Mouse (Mus musculus): Measurements from ENCODE around the gene Slc17a7. TPM values are rescaled to one million over a fixed set of nuclear protein-coding genes. Genes with fewer than 3 reads are reported as not detected.

Slc17a7 gene
- polyA plus RNA-seq, 1 experiment from 2014 or later, result 0.37 TPM

GRCm38 (mm10) chr7:45135370-45135769 is 28.4 kb upstream of the Slc17a7 start:
- H3K36me3 ChIP-seq, result no peaks in the 10 kb centered on the region
- no peak overlapping the region for H3K27ac ChIP-seq (replicated peaks)
- no peaks in the 10 kb centered on the region for H3K9me3 ChIP-seq (replicated peaks)
- 76% methylated on average over 3 of the region's 3 CpGs for WGBS
- H3K27me3 ChIP-seq (replicated peaks), result peaks cover 14% of the 10 kb centered on the region; the same call in 1 of the 2 replicates
- peak overlapping the region; percentile 83 for H3K4me2 ChIP-seq
- H3K9ac ChIP-seq (replicated peaks), result no peak overlapping the region
- peak overlapping the region; percentile 52 for H3K4me3 ChIP-seq (replicated peaks)
- ATAC-seq (ENCODE audit: low FRiP score), result no peak
- H3K4me1 ChIP-seq, result peaks cover 11% of the 10 kb centered on the region

- Histone ChIP-seq H3K27ac (replicated peaks) (peak within 1 kb of the TSS; percentile 56; the same call in 1 of the 2 replicates), H3K4me1 (peaks cover 11% of the 10 kb centered on the region), H3K9me3 (replicated peaks) (no peaks in the 10 kb centered on the region), H3K36me3 (no peaks in the 10 kb centered on the region), H3K4me3 (replicated peaks) (peak within 1 kb of the TSS; percentile 52), H3K27me3 (replicated peaks) (peaks cover 14% of the 10 kb centered on the region; the same call in 1 of the 2 replicates), H3K4me2 (peak within 1 kb of the TSS; percentile 83), H3K9ac (replicated peaks) (peak within 1 kb of the TSS; percentile 61)
- WGBS, result 4% methylated on average over 29 of the region's 29 CpGs
- ATAC-seq (ENCODE audit: low FRiP score), result peak; percentile 85
Observed at GRCm38 (mm10) chr7:45135993-45136567, 27.7 kb upstream of the Slc17a7 start, which contains the start of the genes Gm45713 and Flt3l. Gene Gm45713, minus strand, starts transcription at chr7:45136231. Gene Flt3l, minus strand, starts transcription at chr7:45136432.

- Histone ChIP-seq H3K4me3 (replicated peaks) (no peak overlapping the region), H3K36me3 (no peaks in the 10 kb centered on the region), H3K9me3 (replicated peaks) (no peaks in the 10 kb centered on the region), H3K4me1 (peaks cover 11% of the 10 kb centered on the region), H3K9ac (replicated peaks) (no peak overlapping the region), H3K27ac (replicated peaks) (no peak overlapping the region), H3K27me3 (replicated peaks) (peaks cover 14% of the 10 kb centered on the region; the same call in 1 of the 2 replicates), H3K4me2 (no peak overlapping the region)
- WGBS, result 84% methylated on average over 12 of the region's 12 CpGs
- no peak for ATAC-seq (ENCODE audit: low FRiP score)
Observed at GRCm38 (mm10) chr7:45137171-45138006, 26.4 kb upstream of the Slc17a7 start.

GRCm38 (mm10) chr7:45138403-45138802 is 25.3 kb upstream of the Slc17a7 start:
- H3K27me3 ChIP-seq (replicated peaks), result peaks cover 14% of the 10 kb centered on the region; the same call in 1 of the 2 replicates
- 89% methylated on average over 1 of the region's 1 CpGs for WGBS
- no peak overlapping the region for H3K4me2 ChIP-seq
- H3K27ac ChIP-seq (replicated peaks), result no peak overlapping the region
- no peak overlapping the region for H3K9ac ChIP-seq (replicated peaks)
- no peaks in the 10 kb centered on the region for H3K9me3 ChIP-seq (replicated peaks)
- ATAC-seq (ENCODE audit: low FRiP score), result no peak
- H3K4me3 ChIP-seq (replicated peaks), result no peak overlapping the region
- peaks cover 11% of the 10 kb centered on the region for H3K4me1 ChIP-seq
- no peaks in the 10 kb centered on the region for H3K36me3 ChIP-seq

GRCm38 (mm10) chr7:45139904-45140723 is 23.6 kb upstream of the Slc17a7 start:
- ATAC-seq (ENCODE audit: low FRiP score), result no peak
- Histone ChIP-seq H3K4me1 (peaks cover 11% of the 10 kb centered on the region), H3K4me2 (no peak overlapping the region), H3K27me3 (replicated peaks) (peaks cover 5% of the 10 kb centered on the region; the same call in 1 of the 2 replicates), H3K4me3 (replicated peaks) (no peak overlapping the region), H3K36me3 (0 out of 2 replicates have a peak, but pooled peaks cover 3% of the 10 kb centered on the region), H3K27ac (replicated peaks) (no peak overlapping the region), H3K9ac (replicated peaks) (no peak overlapping the region), H3K9me3 (replicated peaks) (no peaks in the 10 kb centered on the region)
- WGBS, result 74% methylated on average over 8 of the region's 8 CpGs

- H3K27me3 ChIP-seq (replicated peaks), result peaks cover 5% of the 10 kb centered on the region; the same call in 1 of the 2 replicates
- WGBS, result 90% methylated on average over 3 of the region's 3 CpGs
- H3K4me1 ChIP-seq, result peaks cover 2% of the 10 kb centered on the region; the same call in 1 of the 2 replicates
- no peaks in the 10 kb centered on the region for H3K9me3 ChIP-seq (replicated peaks)
- H3K27ac ChIP-seq (replicated peaks), result no peak overlapping the region
- ATAC-seq (ENCODE audit: low FRiP score), result no peak
- no peak overlapping the region for H3K9ac ChIP-seq (replicated peaks)
- H3K4me3 ChIP-seq (replicated peaks), result no peak overlapping the region
- H3K4me2 ChIP-seq, result no peak overlapping the region
- 0 out of 2 replicates have a peak, but pooled peaks cover 3% of the 10 kb centered on the region for H3K36me3 ChIP-seq
Observed at GRCm38 (mm10) chr7:45141319-45141718, 22.4 kb upstream of the Slc17a7 start.

GRCm38 (mm10) chr7:45141914-45142313 is 21.8 kb upstream of the Slc17a7 start:
- no peak for ATAC-seq (ENCODE audit: low FRiP score)
- H3K36me3 ChIP-seq, result 0 out of 2 replicates have a peak, but pooled peaks cover 3% of the 10 kb centered on the region
- no peaks in the 10 kb centered on the region for H3K4me1 ChIP-seq
- no peak overlapping the region for H3K4me2 ChIP-seq
- H3K4me3 ChIP-seq (replicated peaks), result no peak overlapping the region
- 91% methylated on average over 5 of the region's 5 CpGs for WGBS
- H3K9ac ChIP-seq (replicated peaks), result no peak overlapping the region
- peaks cover 5% of the 10 kb centered on the region; the same call in 1 of the 2 replicates for H3K27me3 ChIP-seq (replicated peaks)
- H3K9me3 ChIP-seq (replicated peaks), result no peaks in the 10 kb centered on the region
- no peak overlapping the region for H3K27ac ChIP-seq (replicated peaks)

- Histone ChIP-seq H3K4me1 (no peaks in the 10 kb centered on the region), H3K4me3 (replicated peaks) (no peak overlapping the region), H3K9ac (replicated peaks) (no peak overlapping the region), H3K27me3 (replicated peaks) (no peaks in the 10 kb centered on the region), H3K27ac (replicated peaks) (no peak overlapping the region), H3K36me3 (0 out of 2 replicates have a peak, but pooled peaks cover 3% of the 10 kb centered on the region), H3K9me3 (replicated peaks) (no peaks in the 10 kb centered on the region), H3K4me2 (no peak overlapping the region)
- no peak for ATAC-seq (ENCODE audit: low FRiP score)
- WGBS, result 90% methylated on average over 13 of the region's 13 CpGs
Observed at GRCm38 (mm10) chr7:45144368-45145174, 19.2 kb upstream of the Slc17a7 start.

- Histone ChIP-seq H3K9me3 (replicated peaks) (no peaks in the 10 kb centered on the region), H3K9ac (replicated peaks) (no peak overlapping the region)
Observed at GRCm38 (mm10) chr7:45145460-45145859, 18.3 kb upstream of the Slc17a7 start.

GRCm38 (mm10) chr7:45147267-45147666 is 16.5 kb upstream of the Slc17a7 start:
- Histone ChIP-seq H3K9me3 (replicated peaks) (no peaks in the 10 kb centered on the region), H3K9ac (replicated peaks) (no peak overlapping the region), H3K4me1 (0 out of 2 replicates have a peak, but pooled peaks cover 7% of the 10 kb centered on the region), H3K4me2 (no peak overlapping the region), H3K36me3 (0 out of 2 replicates have a peak, but pooled peaks cover 3% of the 10 kb centered on the region), H3K4me3 (replicated peaks) (no peak overlapping the region), H3K27ac (replicated peaks) (no peak overlapping the region), H3K27me3 (replicated peaks) (no peaks in the 10 kb centered on the region)
- no peak for ATAC-seq (ENCODE audit: low FRiP score)
- 95% methylated on average over 11 of the region's 11 CpGs for WGBS

More at GRCm38 (mm10) chr7:45145460-45145859, 18.3 kb upstream of the Slc17a7 start:
- 0 out of 2 replicates have a peak, but pooled peaks cover 3% of the 10 kb centered on the region for H3K36me3 ChIP-seq
- no peaks in the 10 kb centered on the region for H3K27me3 ChIP-seq (replicated peaks)
- no peak for ATAC-seq (ENCODE audit: low FRiP score)
- no peaks in the 10 kb centered on the region for H3K4me1 ChIP-seq
- no peak overlapping the region for H3K4me3 ChIP-seq (replicated peaks)
- H3K4me2 ChIP-seq, result no peak overlapping the region
- 97% methylated on average over 8 of the region's 8 CpGs for WGBS
- H3K27ac ChIP-seq (replicated peaks), result no peak overlapping the region
